Mouse (Mus musculus): ENCODE data around the gene R3hdm4. TPM values are rescaled to one million over a fixed set of nuclear protein-coding genes. Genes with fewer than 3 reads are reported as not detected.

R3hdm4 gene
- polyA plus RNA-seq, 1 experiment from 2014 or later = 112 TPM

DNA sequence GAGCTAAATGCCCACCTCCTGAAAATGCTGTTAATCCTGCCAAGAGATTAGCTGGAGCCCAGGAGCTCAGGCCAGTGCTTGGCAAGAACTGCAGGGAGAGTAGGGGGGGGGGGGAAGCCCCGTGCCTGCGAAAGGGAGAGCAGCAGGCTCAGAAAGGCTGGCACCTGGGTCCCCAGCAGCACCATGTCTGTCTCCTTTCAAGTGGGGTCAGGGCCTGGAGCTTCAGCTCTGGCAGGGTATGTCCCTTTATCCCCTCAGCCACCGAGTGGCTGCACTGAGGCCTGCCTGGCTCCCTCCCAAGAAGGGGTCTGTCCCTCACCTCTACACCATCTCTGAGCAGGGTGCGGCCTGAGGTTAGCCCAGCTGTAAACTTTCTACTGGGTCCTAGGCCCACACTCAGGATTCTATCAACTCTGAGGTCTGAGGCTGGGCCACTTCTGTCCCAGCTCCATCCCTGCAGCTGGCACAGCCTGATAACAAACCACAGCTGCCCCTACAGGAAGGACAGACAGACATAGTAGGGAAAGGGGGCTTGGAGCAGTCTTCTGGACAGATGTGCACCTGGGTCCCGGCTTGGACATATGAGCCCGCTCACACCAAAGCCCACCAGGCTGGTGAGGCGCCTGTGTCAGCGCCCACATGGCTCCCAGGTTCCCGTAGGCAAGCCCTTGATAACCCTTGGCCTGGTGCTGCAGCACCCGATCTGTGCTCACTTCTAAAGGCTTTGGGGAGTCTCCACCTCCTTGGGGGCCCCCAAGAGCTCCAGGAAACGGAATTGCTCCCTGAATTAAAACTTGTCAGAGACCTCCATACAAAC lies 6.7 kb downstream of the R3hdm4 start:
- Histone ChIP-seq H3K4me1 (ENCODE audit: control insufficient read depth, insufficient read depth, low read length) (peaks cover 43% of the 10 kb centered on the region), H3K27ac (ENCODE audit: low read length) (no peak overlapping the region), H3K36me3 (ENCODE audit: control insufficient read depth, insufficient read depth) (peaks cover 8% of the 10 kb centered on the region), H3K4me3 (ENCODE audit: low read length) (no peak overlapping the region), H3K9me3 (replicated peaks; ENCODE audit: control insufficient read depth, low read length) (no peaks in the 10 kb centered on the region), H3K27me3 (ENCODE audit: control insufficient read depth, insufficient read depth, low read length) (peaks cover 19% of the 10 kb centered on the region), H3K9ac (ENCODE audit: low read length) (peak overlapping the region; percentile 51), H3K4me2 (ENCODE audit: low read depth, low read length) (no peak overlapping the region)
- 58% methylated on average over 11 of the region's 11 CpGs for WGBS
- ATAC-seq (replicated peaks; ENCODE audit: extremely low read depth, insufficient read depth, low FRiP score) = no peak

DNA sequence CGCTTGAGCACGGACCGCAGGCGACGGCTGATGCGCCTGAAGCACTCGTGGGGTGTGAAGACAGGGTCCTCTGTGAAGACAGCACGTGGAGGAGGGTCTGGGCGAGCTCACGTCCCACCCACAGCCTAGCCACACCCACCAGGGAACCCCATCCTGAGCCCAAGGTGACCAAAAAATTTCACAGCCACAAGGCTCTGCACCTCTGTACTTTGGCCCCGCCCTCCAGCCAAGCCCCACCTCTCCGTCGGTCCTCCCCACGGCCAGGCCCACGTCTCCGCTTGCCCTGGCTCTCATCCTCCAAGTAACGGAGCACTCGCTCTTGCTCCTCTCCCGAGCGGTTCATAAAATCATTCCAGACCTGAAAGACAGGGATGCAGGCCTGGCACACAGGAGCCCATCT lies 8.6 kb downstream of the R3hdm4 start:
- peaks cover 8% of the 10 kb centered on the region for H3K36me3 ChIP-seq (ENCODE audit: control insufficient read depth, insufficient read depth)
- ATAC-seq (replicated peaks; ENCODE audit: extremely low read depth, insufficient read depth, low FRiP score) = no peak
- peaks cover 33% of the 10 kb centered on the region for H3K4me1 ChIP-seq (ENCODE audit: control insufficient read depth, insufficient read depth, low read length)
- no peak overlapping the region for H3K4me3 ChIP-seq (ENCODE audit: low read length)
- H3K27me3 ChIP-seq (ENCODE audit: control insufficient read depth, insufficient read depth, low read length) = no peaks in the 10 kb centered on the region
- H3K9ac ChIP-seq (ENCODE audit: low read length) = no peak overlapping the region
- H3K27ac ChIP-seq (ENCODE audit: low read length) = no peak overlapping the region
- WGBS = 65% methylated on average over 20 of the region's 20 CpGs
- no peak overlapping the region for H3K4me2 ChIP-seq (ENCODE audit: low read depth, low read length)
- H3K9me3 ChIP-seq (replicated peaks; ENCODE audit: control insufficient read depth, low read length) = no peaks in the 10 kb centered on the region

DNA sequence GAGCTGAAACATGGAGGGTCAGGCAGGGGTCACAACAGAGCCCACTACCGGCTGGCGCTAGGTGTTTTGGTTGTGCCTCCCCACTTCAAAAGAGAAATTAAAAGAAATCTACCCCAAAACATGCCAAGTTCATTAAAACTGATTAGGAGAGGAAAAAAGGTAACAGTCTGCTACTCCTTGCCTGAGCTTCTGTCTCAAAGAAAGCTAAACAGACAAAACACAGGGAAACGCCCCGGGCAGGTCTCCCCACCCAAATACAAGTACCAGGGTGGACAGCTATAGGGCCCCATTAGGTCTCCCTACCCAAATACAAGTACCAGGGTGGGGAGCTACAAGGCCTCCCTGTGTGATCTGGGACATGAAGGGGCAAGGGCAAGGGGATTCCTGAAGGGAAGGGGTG lies 10.5 kb downstream of the R3hdm4 start, which contains the start of gene Gm26602:
Gm26602 (plus strand) TSS at position 301 of the 400 bp plus-strand sequence.
- H3K9ac ChIP-seq (ENCODE audit: low read length) = no peak within 1 kb of the TSS
- H3K27me3 ChIP-seq (ENCODE audit: control insufficient read depth, insufficient read depth, low read length) = no peaks in the 10 kb centered on the region
- ATAC-seq (replicated peaks; ENCODE audit: extremely low read depth, insufficient read depth, low FRiP score) = no peak
- peak within 1 kb of the TSS; percentile 66 for H3K27ac ChIP-seq (ENCODE audit: low read length)
- peaks cover 26% of the 10 kb centered on the region for H3K4me1 ChIP-seq (ENCODE audit: control insufficient read depth, insufficient read depth, low read length)
- WGBS = 90% methylated on average over 4 of the region's 4 CpGs
- H3K4me2 ChIP-seq (ENCODE audit: low read depth, low read length) = no peak within 1 kb of the TSS
- no peaks in the 10 kb centered on the region for H3K9me3 ChIP-seq (replicated peaks; ENCODE audit: control insufficient read depth, low read length)
- H3K36me3 ChIP-seq (ENCODE audit: control insufficient read depth, insufficient read depth) = peaks cover 15% of the 10 kb centered on the region
- H3K4me3 ChIP-seq (ENCODE audit: low read length) = no peak within 1 kb of the TSS

DNA sequence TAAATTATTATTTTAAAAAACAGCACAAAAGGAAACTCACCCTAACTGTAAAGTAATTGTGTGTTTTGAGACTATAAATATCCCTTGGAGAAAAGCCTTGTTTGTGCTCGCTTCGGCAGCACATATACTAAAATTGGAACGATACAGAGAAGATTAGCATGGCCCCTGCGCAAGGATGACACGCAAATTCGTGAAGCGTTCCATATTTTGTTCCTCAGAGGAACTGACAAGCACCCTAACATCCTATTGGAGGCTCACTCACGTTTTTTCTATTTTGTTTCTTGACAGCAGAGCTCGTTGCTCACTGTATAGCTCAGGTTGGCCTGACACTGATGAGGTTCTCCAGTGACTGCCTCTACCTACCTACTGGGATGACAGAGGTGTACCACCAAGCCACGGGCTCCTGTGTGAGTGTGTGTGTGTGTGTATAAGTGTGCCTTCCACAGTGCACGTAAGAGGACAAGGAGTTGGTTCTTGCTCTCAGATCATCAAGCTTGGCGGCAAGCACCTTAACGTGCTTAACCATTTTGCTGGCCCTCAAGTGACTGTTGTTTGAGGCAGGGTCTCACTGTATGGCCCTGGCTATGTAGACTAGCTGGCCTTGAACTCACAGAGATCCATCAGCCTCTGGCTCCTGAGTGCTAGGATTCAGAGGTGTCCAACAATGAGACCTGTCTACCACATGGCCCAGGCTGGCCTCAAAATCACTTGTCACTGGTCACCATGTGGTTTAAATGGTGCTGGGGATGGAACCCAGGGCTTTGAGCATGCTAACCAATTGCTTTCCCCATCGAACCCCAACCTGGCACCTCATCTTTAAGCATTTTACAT lies 11.7 kb downstream of the R3hdm4 start:
- no peaks in the 10 kb centered on the region for H3K9me3 ChIP-seq (replicated peaks; ENCODE audit: control insufficient read depth, low read length)
- peaks cover 24% of the 10 kb centered on the region for H3K36me3 ChIP-seq (ENCODE audit: control insufficient read depth, insufficient read depth)
- peak overlapping the region; percentile 37 for H3K9ac ChIP-seq (ENCODE audit: low read length)
- peak overlapping the region; percentile 50 for H3K4me2 ChIP-seq (ENCODE audit: low read depth, low read length)
- WGBS = 21% methylated on average over 14 of the region's 14 CpGs
- ATAC-seq (replicated peaks; ENCODE audit: extremely low read depth, insufficient read depth, low FRiP score) = peak; percentile 50
- peaks cover 14% of the 10 kb centered on the region for H3K4me1 ChIP-seq (ENCODE audit: control insufficient read depth, insufficient read depth, low read length)
- H3K4me3 ChIP-seq (ENCODE audit: low read length) = peak overlapping the region; percentile 15; the same call in 1 of the 2 replicates
- H3K27ac ChIP-seq (ENCODE audit: low read length) = peak overlapping the region; percentile 66
- no peaks in the 10 kb centered on the region for H3K27me3 ChIP-seq (ENCODE audit: control insufficient read depth, insufficient read depth, low read length)

DNA sequence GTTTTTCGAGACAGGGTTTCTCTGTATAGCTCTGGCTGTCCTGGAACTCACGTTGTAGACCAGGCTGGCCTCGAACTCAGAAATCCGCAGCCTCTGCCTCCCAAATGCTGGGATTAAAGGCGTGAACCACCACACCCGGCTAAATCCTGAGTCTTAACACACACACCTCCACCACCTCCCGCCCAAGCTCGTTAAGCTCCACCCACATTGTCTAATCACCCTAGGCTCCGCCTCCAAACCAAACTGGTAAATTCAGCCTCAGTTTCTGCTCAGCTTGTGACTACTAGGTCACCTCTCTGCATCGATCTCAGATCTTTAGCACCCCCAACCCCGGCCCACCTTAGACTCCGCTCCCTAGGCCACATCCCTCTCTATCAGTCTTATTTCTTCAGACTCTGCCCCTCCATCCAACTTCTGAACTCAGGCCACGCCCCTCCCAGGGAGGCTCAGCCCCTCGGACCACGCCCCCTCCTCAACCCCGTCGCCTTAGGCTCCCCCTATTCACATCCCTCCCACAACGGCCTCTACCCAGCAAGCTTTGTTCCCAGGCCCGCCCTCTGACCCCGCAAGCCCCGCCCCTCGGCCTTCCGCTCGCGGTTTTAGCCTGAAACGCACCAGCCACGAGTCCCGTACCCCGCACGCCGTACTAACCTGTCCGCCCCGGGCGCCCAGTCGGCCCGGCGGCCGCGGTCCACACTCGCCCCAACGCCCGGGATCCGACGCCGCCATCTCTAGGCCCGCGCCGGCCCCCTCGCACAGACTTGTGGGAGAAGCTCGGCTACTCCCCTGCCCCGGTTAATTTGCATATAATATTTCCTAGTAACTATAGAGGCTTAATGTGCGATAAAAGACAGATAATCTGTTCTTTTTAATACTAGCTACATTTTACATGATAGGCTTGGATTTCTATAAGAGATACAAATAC lies 12.6 kb downstream of the R3hdm4 start, which contains the start of gene Med16:
Med16 (minus strand) TSS at position 757 of the 925 bp plus-strand sequence.
- Histone ChIP-seq H3K4me1 (ENCODE audit: control insufficient read depth, insufficient read depth, low read length) (peaks cover 6% of the 10 kb centered on the region), H3K9me3 (replicated peaks; ENCODE audit: control insufficient read depth, low read length) (no peaks in the 10 kb centered on the region), H3K9ac (ENCODE audit: low read length) (peak within 1 kb of the TSS; percentile 99), H3K36me3 (ENCODE audit: control insufficient read depth, insufficient read depth) (peaks cover 28% of the 10 kb centered on the region), H3K27ac (ENCODE audit: low read length) (peak within 1 kb of the TSS; percentile 98), H3K4me2 (ENCODE audit: low read depth, low read length) (peak within 1 kb of the TSS; percentile 66), H3K4me3 (ENCODE audit: low read length) (peak within 1 kb of the TSS; percentile 90), H3K27me3 (ENCODE audit: control insufficient read depth, insufficient read depth, low read length) (no peaks in the 10 kb centered on the region)
- WGBS = 2% methylated on average over 52 of the region's 52 CpGs
- peak; percentile 98 for ATAC-seq (replicated peaks; ENCODE audit: extremely low read depth, insufficient read depth, low FRiP score)

DNA sequence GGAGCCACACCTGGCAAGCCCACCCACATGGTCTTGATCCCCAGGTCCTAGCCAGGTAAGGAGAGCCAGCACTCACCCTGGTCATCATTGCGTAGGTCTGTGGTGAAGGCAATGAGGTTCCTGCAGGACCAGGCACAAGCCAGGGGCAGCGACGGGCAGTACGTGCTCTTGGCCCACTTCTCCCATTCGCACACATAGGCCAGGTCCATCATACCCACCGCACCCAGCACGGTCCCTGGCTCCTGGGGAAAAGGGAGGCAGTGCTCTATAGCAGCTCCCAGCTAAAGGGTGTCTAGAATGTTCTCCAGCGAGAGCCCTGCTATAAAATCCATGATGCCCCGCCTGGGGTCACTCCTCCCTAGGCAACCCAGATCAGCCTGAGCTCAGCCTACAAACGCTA lies 13.6 kb downstream of the R3hdm4 start:
- no peak overlapping the region for H3K9ac ChIP-seq (ENCODE audit: low read length)
- no peak overlapping the region for H3K4me2 ChIP-seq (ENCODE audit: low read depth, low read length)
- 95% methylated on average over 10 of the region's 10 CpGs for WGBS
- no peaks in the 10 kb centered on the region for H3K9me3 ChIP-seq (replicated peaks; ENCODE audit: control insufficient read depth, low read length)
- H3K27ac ChIP-seq (ENCODE audit: low read length) = no peak overlapping the region
- H3K4me3 ChIP-seq (ENCODE audit: low read length) = no peak overlapping the region
- peaks cover 34% of the 10 kb centered on the region for H3K36me3 ChIP-seq (ENCODE audit: control insufficient read depth, insufficient read depth)
- H3K4me1 ChIP-seq (ENCODE audit: control insufficient read depth, insufficient read depth, low read length) = peaks cover 6% of the 10 kb centered on the region
- no peaks in the 10 kb centered on the region for H3K27me3 ChIP-seq (ENCODE audit: control insufficient read depth, insufficient read depth, low read length)
- ATAC-seq (replicated peaks; ENCODE audit: extremely low read depth, insufficient read depth, low FRiP score) = no peak

DNA sequence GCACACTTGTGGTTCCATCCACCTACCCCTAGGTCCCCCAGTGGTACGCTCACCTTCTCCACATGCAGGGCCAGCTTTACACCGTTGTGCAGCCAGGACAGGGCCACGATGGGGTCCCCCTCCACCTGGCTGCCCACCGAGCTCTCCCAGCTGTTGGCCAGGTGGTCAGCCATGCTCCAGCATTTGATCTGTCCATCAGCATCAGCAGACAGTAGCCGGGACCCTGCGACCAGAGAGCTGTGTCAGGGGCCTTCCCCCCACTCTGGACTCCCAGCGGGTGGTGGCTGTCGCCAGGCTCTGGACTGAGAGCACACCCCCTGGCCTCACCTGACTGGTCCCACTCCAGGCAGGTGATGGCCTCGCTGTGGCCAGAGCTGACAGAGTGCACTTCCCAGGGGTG lies 14.3 kb downstream of the R3hdm4 start:
- no peaks in the 10 kb centered on the region for H3K9me3 ChIP-seq (replicated peaks; ENCODE audit: control insufficient read depth, low read length)
- 92% methylated on average over 9 of the region's 9 CpGs for WGBS
- no peak overlapping the region for H3K27ac ChIP-seq (ENCODE audit: low read length)
- no peak overlapping the region for H3K9ac ChIP-seq (ENCODE audit: low read length)
- no peaks in the 10 kb centered on the region for H3K27me3 ChIP-seq (ENCODE audit: control insufficient read depth, insufficient read depth, low read length)
- no peak for ATAC-seq (replicated peaks; ENCODE audit: extremely low read depth, insufficient read depth, low FRiP score)
- peaks cover 6% of the 10 kb centered on the region for H3K4me1 ChIP-seq (ENCODE audit: control insufficient read depth, insufficient read depth, low read length)
- no peak overlapping the region for H3K4me3 ChIP-seq (ENCODE audit: low read length)
- peaks cover 33% of the 10 kb centered on the region for H3K36me3 ChIP-seq (ENCODE audit: control insufficient read depth, insufficient read depth)
- H3K4me2 ChIP-seq (ENCODE audit: low read depth, low read length) = no peak overlapping the region

DNA sequence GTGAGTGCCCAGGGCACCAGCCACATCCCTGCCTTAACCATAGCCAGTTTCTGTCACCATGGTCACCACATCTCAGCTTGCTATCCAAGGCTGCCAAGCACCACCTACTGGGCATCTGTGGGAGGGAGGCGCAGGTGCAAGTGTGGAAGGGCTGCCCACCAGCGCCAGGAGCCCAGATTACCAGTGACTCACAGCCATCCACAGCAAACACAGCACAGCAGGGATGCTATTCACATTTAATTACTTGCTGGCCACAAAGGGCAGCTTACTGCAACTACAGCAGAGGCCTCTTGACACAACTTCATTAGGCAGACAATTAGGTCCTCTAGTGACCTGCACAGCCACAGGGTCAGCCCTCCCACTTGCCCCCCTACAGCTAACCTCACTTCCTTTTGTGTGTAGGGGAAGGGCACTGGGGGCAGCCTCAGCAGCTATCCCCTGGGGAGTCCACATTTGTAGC lies 20.0 kb downstream of the R3hdm4 start:
- ATAC-seq (replicated peaks; ENCODE audit: extremely low read depth, insufficient read depth, low FRiP score) = no peak
- 68% methylated on average over 2 of the region's 2 CpGs for WGBS
- Histone ChIP-seq H3K27me3 (ENCODE audit: control insufficient read depth, insufficient read depth, low read length) (no peaks in the 10 kb centered on the region), H3K9me3 (replicated peaks; ENCODE audit: control insufficient read depth, low read length) (no peaks in the 10 kb centered on the region), H3K4me3 (ENCODE audit: low read length) (no peak overlapping the region), H3K36me3 (ENCODE audit: control insufficient read depth, insufficient read depth) (peaks cover 37% of the 10 kb centered on the region), H3K4me1 (ENCODE audit: control insufficient read depth, insufficient read depth, low read length) (no peaks in the 10 kb centered on the region), H3K4me2 (ENCODE audit: low read depth, low read length) (no peak overlapping the region), H3K27ac (ENCODE audit: low read length) (no peak overlapping the region), H3K9ac (ENCODE audit: low read length) (no peak overlapping the region)

Measured in heart, embryonic 16.5 days (tissue).